13 mouse cellular contexts compared by ENCODE assay signal in genomic region chr19:57473301-57473700, GRCm38 (mm10). TPM values are rescaled to one million over a fixed set of nuclear protein-coding genes. Genes with fewer than 3 reads are reported as not detected.
DNase-seq lines count a peak whose midpoint lies in the region; ATAC-seq and TF ChIP-seq lines count a peak whose summit lies in the region.
"Had no signal": no experiment of that assay in that cellular context is flagged by ENCODE, and none has a peak within 500 bp of the region (broad histone marks: within the 10 kb centered on the region; RNA-seq: fewer than 3 reads in every experiment).

No protein-coding gene starts in this region.

- peaks cover 31% of the 10 kb centered on the region for H3K36me3 ChIP-seq in intestine, embryonic 14.5 days (ENCODE audit: control insufficient read depth, insufficient read depth, low read length)
- peaks cover 8% of the 10 kb centered on the region; the same call in 1 of the 2 replicates for H3K36me3 ChIP-seq in intestine, postnatal 0 days (ENCODE audit: control insufficient read depth, insufficient read depth)
- no peaks in the 10 kb centered on the region; the same call in 1 of the 2 replicates for H3K36me3 ChIP-seq in forebrain, postnatal 0 days (ENCODE audit: insufficient read depth)
- peaks cover 3% of the 10 kb centered on the region; the same call in 1 of the 2 replicates for H3K36me3 ChIP-seq in stomach, embryonic 14.5 days (ENCODE audit: control insufficient read depth, insufficient read depth, low read length)
- peaks cover 10% of the 10 kb centered on the region; the same call in 1 of the 2 replicates for H3K36me3 ChIP-seq in liver, embryonic 11.5 days (ENCODE audit: control insufficient read depth, insufficient read depth, low read length)

- H3K4me3 ChIP-seq in intestine, embryonic 14.5 days (ENCODE audit: low read depth, low read length), result no peak overlapping the region
- H3K4me3 ChIP-seq in intestine, postnatal 0 days (ENCODE audit: low read depth, low read length), result no peak overlapping the region
- no peak overlapping the region for H3K4me3 ChIP-seq in forebrain, postnatal 0 days (ENCODE audit: low read depth, low read length)
- H3K4me3 ChIP-seq in stomach, embryonic 14.5 days (ENCODE audit: low read depth, low read length), result no peak overlapping the region
- H3K4me3 ChIP-seq in liver, embryonic 11.5 days (ENCODE audit: low read depth, low read length), result no peak overlapping the region
- H3K4me3 ChIP-seq: embryonic facial prominence, embryonic 12.5 days; limb, embryonic 10.5 days; lung, embryonic 15.5 days had no signal

- H3K27me3 ChIP-seq in intestine, embryonic 14.5 days (replicated peaks; ENCODE audit: control insufficient read depth, insufficient read depth, low read length), result no peaks in the 10 kb centered on the region
- no peaks in the 10 kb centered on the region for H3K27me3 ChIP-seq in intestine, postnatal 0 days (replicated peaks; ENCODE audit: control insufficient read depth, insufficient read depth, low read length)
- H3K27me3 ChIP-seq in forebrain, postnatal 0 days (ENCODE audit: insufficient read depth, low read length), result no peaks in the 10 kb centered on the region
- no peaks in the 10 kb centered on the region for H3K27me3 ChIP-seq in stomach, embryonic 14.5 days (ENCODE audit: control insufficient read depth, insufficient read depth, low read length)
- no peaks in the 10 kb centered on the region for H3K27me3 ChIP-seq in liver, embryonic 11.5 days (replicated peaks; ENCODE audit: control insufficient read depth, insufficient read depth, low read length)
- H3K27me3 ChIP-seq: embryonic facial prominence, embryonic 12.5 days; lung, embryonic 15.5 days had no signal

- 0 out of 2 replicates have a peak, but pooled peaks have one; percentile 47 for ATAC-seq in intestine, embryonic 14.5 days (replicated peaks; ENCODE audit: low FRiP score, low TSS enrichment, low read depth)
- ATAC-seq in intestine, postnatal 0 days, result no peak
- ATAC-seq in forebrain, postnatal 0 days, result peak; percentile 82
- peak; percentile 53 for ATAC-seq in stomach, embryonic 14.5 days (ENCODE audit: insufficient number of reproducible peaks, insufficient read depth, low FRiP score, low read depth)
- no peak for ATAC-seq in megakaryocyte, adult 5-6 weeks (ENCODE audit: poor library complexity, severe bottlenecking)
- ATAC-seq in liver, embryonic 11.5 days (replicated peaks; ENCODE audit: low FRiP score), result no peak
- ATAC-seq: inflammation-experienced regulatory T-cells, adult 6 months had no signal

- H3K4me2 ChIP-seq in intestine, embryonic 14.5 days (ENCODE audit: low read length), result no peak overlapping the region
- no peak overlapping the region for H3K4me2 ChIP-seq in intestine, postnatal 0 days (replicated peaks; ENCODE audit: low read depth)
- no peak overlapping the region for H3K4me2 ChIP-seq in forebrain, postnatal 0 days (ENCODE audit: low read depth)
- H3K4me2 ChIP-seq in stomach, embryonic 14.5 days (replicated peaks; ENCODE audit: low read depth, low read length), result no peak overlapping the region
- no peak overlapping the region for H3K4me2 ChIP-seq in liver, embryonic 11.5 days
- H3K4me2 ChIP-seq: embryonic facial prominence, embryonic 12.5 days; lung, embryonic 15.5 days had no signal

- H3K9ac ChIP-seq in intestine, embryonic 14.5 days (ENCODE audit: low read length), result no peak overlapping the region
- H3K9ac ChIP-seq in intestine, postnatal 0 days (ENCODE audit: low read depth, low read length), result no peak overlapping the region
- H3K9ac ChIP-seq in forebrain, postnatal 0 days, result no peak overlapping the region
- no peak overlapping the region for H3K9ac ChIP-seq in stomach, embryonic 14.5 days (replicated peaks; ENCODE audit: low read depth, low read length)
- no peak overlapping the region for H3K9ac ChIP-seq in liver, embryonic 11.5 days (ENCODE audit: low read depth, low read length)
- H3K9ac ChIP-seq: embryonic facial prominence, embryonic 12.5 days; lung, embryonic 15.5 days had no signal

- no peak for DNase-seq in intestine, embryonic 14.5 days (ENCODE audit: low spot score)
- DNase-seq in forebrain, postnatal 0 days, result peak; percentile 62
- DNase-seq in heart, postnatal 10 days, result peak; percentile 48 to 56
- no peak for DNase-seq in right cerebral cortex, postnatal 25 days
- no peak for DNase-seq in liver, embryonic 11.5 days (ENCODE audit: low spot score)
- DNase-seq: cerebellum, adult 9-10 months had no signal

- H3K4me1 ChIP-seq in intestine, embryonic 14.5 days (replicated peaks; ENCODE audit: control insufficient read depth, insufficient read depth, low read length), result peaks cover 16% of the 10 kb centered on the region; the same call in 1 of the 2 replicates
- H3K4me1 ChIP-seq in intestine, postnatal 0 days (replicated peaks; ENCODE audit: control insufficient read depth, insufficient read depth, low read length), result no peaks in the 10 kb centered on the region
- H3K4me1 ChIP-seq in forebrain, postnatal 0 days (ENCODE audit: insufficient read depth), result no peaks in the 10 kb centered on the region; the same call in 1 of the 2 replicates
- peaks cover 8% of the 10 kb centered on the region for H3K4me1 ChIP-seq in stomach, embryonic 14.5 days (ENCODE audit: control insufficient read depth, insufficient read depth, low read length)
- peaks cover 5% of the 10 kb centered on the region; the same call in 1 of the 2 replicates for H3K4me1 ChIP-seq in liver, embryonic 11.5 days (replicated peaks; ENCODE audit: control insufficient read depth, insufficient read depth, low read length)

- H3K9me3 ChIP-seq in intestine, embryonic 14.5 days (ENCODE audit: control insufficient read depth, low read length), result 0 out of 2 replicates have a peak, but pooled peaks cover 3% of the 10 kb centered on the region
- H3K9me3 ChIP-seq in intestine, postnatal 0 days (ENCODE audit: control insufficient read depth), result no peaks in the 10 kb centered on the region
- no peaks in the 10 kb centered on the region for H3K9me3 ChIP-seq in forebrain, postnatal 0 days (ENCODE audit: low read length)
- H3K9me3 ChIP-seq in stomach, embryonic 14.5 days (ENCODE audit: control insufficient read depth, low read depth, low read length), result no peaks in the 10 kb centered on the region
- H3K9me3 ChIP-seq in liver, embryonic 11.5 days (ENCODE audit: control insufficient read depth, low read length), result peaks cover 2% of the 10 kb centered on the region; the same call in 1 of the 2 replicates
- H3K9me3 ChIP-seq: limb, embryonic 10.5 days; lung, embryonic 15.5 days had no signal

- H3K27ac ChIP-seq in intestine, embryonic 14.5 days (ENCODE audit: low read depth), result no peak overlapping the region
- H3K27ac ChIP-seq in intestine, postnatal 0 days (ENCODE audit: low read depth, low read length), result no peak overlapping the region
- no peak overlapping the region for H3K27ac ChIP-seq in forebrain, postnatal 0 days (ENCODE audit: low read depth, low read length)
- no peak overlapping the region for H3K27ac ChIP-seq in stomach, embryonic 14.5 days (ENCODE audit: low read length)
- H3K27ac ChIP-seq in liver, embryonic 11.5 days (ENCODE audit: low read depth, low read length), result no peak overlapping the region
- H3K27ac ChIP-seq: lung, embryonic 15.5 days had no signal

- intact Hi-C loops in heart, postnatal 10 days (cut with DNase I), result no loop called here

- 71% methylated on average over 16 of the region's 16 CpGs for WGBS in intestine, embryonic 14.5 days
- WGBS in intestine, postnatal 0 days, result 46% methylated on average over 16 of the region's 16 CpGs
- 47% methylated on average over 16 of the region's 16 CpGs for WGBS in forebrain, postnatal 0 days
- 65% methylated on average over 16 of the region's 16 CpGs for WGBS in stomach, embryonic 14.5 days
- 84% methylated on average over 16 of the region's 16 CpGs for WGBS in liver, embryonic 11.5 days

- no peak for TF ChIP-seq CTCF in intestine, postnatal 0 days (IDR thresholded peaks at IDR 0.05; ENCODE audit: low read depth)
- TF ChIP-seq CTCF in forebrain, postnatal 0 days (IDR thresholded peaks at IDR 0.05; ENCODE audit: low read depth), result no peak

RNA-seq across cellular contexts. Expression of gene Trub1, which starts 20.6 kb away (rescaled TPM):
- 27.6 and 28.7 TPM in 2 replicates for polyA plus RNA-seq in intestine, embryonic 14.5 days (2014; fragmentation: Nextera tagmentation; extraction: Ambion mirVana)
- polyA plus RNA-seq in intestine, postnatal 0 days (2015; fragmentation: Nextera tagmentation; extraction: Ambion mirVana), result 7.1 and 7.7 TPM in 2 replicates
- total RNA-seq in forebrain, postnatal 0 days (2014; rRNA removed), result 26.1 and 27.7 TPM in 2 replicates
- polyA plus RNA-seq in forebrain, postnatal 0 days (2015; fragmentation: Nextera tagmentation; extraction: Ambion mirVana), result 17.2 and 21.5 TPM in 2 replicates
- total RNA-seq in heart, postnatal 10 days (2021), result 1 to 10 TPM; 7.7 to 8.8 TPM
- polyA plus RNA-seq in stomach, embryonic 14.5 days (2014; fragmentation: Nextera tagmentation; extraction: Ambion mirVana), result 25.9 and 31.0 TPM in 2 replicates
- total RNA-seq in megakaryocyte, adult 5-6 weeks (2015), result 2.1 and 3.9 TPM in 2 replicates
- total RNA-seq in megakaryocyte, adult 5-6 weeks (2017), result 3.5 and 3.6 TPM in 2 replicates
- polyA plus RNA-seq in liver, embryonic 11.5 days (2014; fragmentation: Nextera tagmentation; extraction: Ambion mirVana), result 27.5 and 28.9 TPM in 2 replicates

Comparison
In these comparisons a context has a peak if more than half of its experiments do, and no peak if none do; other contexts are left out.
1. ATAC-seq: peak in intestine, embryonic 14.5 days (single experiment), forebrain, postnatal 0 days (single experiment) and stomach, embryonic 14.5 days (single experiment); none in intestine, postnatal 0 days (single experiment), megakaryocyte, adult 5-6 weeks (single experiment) and liver, embryonic 11.5 days (single experiment).
2. DNase-seq: peak in forebrain, postnatal 0 days (single experiment) and heart, postnatal 10 days (2 of 2); none in intestine, embryonic 14.5 days (single experiment), right cerebral cortex, postnatal 25 days (single experiment) and liver, embryonic 11.5 days (single experiment).